Mouse (Mus musculus) cerebellum, postnatal 36 days (tissue): ENCODE measurements at regions not wholly inside any gene's neighbourhood (a gene's known extent, or its start where the extent isn't known, plus 50 kb on each side); places are given as distances from the start of the nearest gene placed in this dataset.

ENCODE experiments used
- DNase-seq, 2 experiments: peaks; one replicate each; pipeline ENCODE4 v3.0.0; 2021 to 2022; ENCODE audit warnings: mixed read lengths in 2 of 2

- no peak for DNase-seq
Observed at GRCm38 (mm10) chr5:56394021-56394420, 1323.7 kb upstream of the Pcdh7 start.

DNA sequence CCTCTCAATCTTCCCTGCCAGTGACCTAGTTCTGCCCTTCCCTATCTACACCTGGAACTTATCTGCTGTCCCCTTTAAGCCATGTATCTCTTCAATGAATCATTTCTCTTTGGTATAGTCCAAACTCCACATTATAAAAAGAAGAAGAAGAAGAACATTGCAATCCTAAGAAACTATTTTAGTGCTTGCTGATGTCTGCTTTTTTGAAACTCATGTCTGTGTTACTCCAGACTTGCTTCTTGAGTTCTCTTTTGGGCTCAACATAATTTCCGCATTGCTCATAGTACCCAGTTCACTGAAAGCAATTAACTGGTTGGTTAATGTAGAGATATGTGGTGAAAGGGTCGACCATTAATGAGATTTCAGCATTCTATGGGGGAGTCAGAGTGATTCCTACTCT, 1282.8 kb upstream of the Pcdh7 start:
- DNase-seq: no peak

GRCm38 (mm10) chr5:56440423-56440822, 1277.3 kb upstream of the Pcdh7 start:
- DNase-seq: no peak

- peak in 1 of 2 experiments; percentile 1 for DNase-seq
Observed at GRCm38 (mm10) chr5:56487739-56488138, 1230.0 kb upstream of the Pcdh7 start.
